Mouse (Mus musculus) central nervous system, embryonic 18 days (tissue): Measurements from ENCODE around the gene Mrpl45. TPM values are rescaled to one million over a fixed set of nuclear protein-coding genes. Genes with fewer than 3 reads are reported as not detected.

ENCODE experiments used
- polyA plus RNA-seq: library from polyadenylated mRNA; depleted of rRNA; stranded (reverse); fragments of >200 nt; gene quantifications from 2 replicates; pipeline ENCODE4 v1.2.3, GENCODE M21; 2012; rRNA removed

Gene Mrpl45
- polyA plus RNA-seq, result 26.2 and 26.3 TPM in 2 replicates

GRCm38 (mm10) chr11:97315504-97316503 is at the start of gene Mrpl45:
Mrpl45 (plus strand) TSS chr11:97315716.

DNA sequence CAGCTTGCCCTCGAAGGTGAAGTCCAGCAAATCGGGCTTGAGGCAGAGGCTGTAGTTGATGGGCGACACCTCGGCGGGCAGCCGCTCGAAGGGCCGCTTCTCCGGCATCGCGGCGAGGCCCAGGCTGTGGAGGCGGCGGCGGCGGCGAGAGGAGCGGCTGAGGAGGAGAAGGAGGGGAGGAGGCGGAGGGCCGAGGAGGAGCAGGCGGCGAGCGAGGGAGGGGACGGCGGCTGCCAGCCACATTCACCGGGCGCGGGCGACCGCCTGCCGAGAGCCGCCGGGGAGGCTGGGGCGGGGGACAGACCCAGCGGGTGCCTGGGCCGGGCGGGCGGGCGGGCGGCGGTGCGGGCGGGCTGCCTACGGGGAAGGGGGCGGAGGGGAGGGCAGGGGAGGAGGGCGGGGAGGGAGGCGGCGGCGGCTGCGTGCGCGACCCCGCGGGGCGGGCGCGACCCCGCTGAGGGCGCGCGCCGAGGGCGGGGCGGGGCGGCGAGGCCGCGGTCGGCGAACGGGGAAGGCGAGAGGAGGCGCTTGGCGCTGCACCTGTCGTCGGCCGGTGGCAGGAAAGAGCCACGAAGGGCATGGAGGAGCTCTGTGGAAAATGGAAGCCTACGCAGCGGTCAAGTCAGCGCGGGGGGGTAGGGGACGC is 35.2 kb upstream of the Mrpl45 start, which contains the start of gene Npepps:
TSS of gene Npepps (minus strand) at position 423 of the 646 bp plus-strand sequence.

DNA sequence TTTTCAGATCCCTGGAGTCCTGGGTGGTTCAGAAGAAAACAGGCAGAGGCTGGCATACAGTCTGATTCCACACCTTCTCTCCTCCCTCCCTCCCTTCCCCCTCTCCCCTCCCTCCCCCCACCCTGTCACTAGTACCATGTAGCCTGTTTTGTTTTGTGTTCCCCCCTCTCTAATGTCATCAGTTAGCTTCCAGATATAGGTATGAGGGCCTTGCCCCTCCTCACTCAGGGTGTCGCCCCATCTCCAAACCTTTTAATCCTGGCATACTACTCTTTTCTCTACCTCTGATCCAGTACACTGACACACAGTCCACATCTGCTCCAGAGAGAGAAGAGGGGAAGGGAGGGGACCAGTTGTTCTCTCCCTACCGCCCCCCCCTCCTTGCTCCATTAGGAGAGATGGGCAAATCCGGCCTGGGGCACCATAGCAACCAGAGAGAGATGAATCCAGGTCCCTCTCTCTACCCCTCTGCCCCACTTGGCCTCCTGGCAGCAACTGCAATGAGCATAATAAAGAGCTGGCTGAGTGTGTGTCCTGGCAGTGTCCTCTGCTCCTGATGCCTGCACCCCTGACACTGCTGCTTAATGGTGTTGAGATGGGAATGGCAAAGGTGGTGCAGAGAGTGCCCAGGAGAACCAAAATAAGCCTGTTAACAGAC is 36.6 kb downstream of the Mrpl45 start, which contains the start of gene Gpr179:
TSS of gene Gpr179 (minus strand) at position 51 of the 658 bp plus-strand sequence.

GRCm38 (mm10) chr11:97361948-97362648 is 46.6 kb downstream of the Mrpl45 start, which contains the start of gene Socs7:
Socs7 (plus strand) TSS chr11:97362551.

Other genes with a start within 250 kb of the Mrpl45 start
- gene Tbx21, start 200.4 kb upstream of the Mrpl45 start, polyA plus RNA-seq, result 0.55 and 0.73 TPM in 2 replicates
- 56.0 and 57.9 TPM in 2 replicates for gene Tbkbp1, start 164.2 kb upstream of the Mrpl45 start, polyA plus RNA-seq
- 92.2 and 97.5 TPM in 2 replicates for gene Kpnb1, start 127.8 kb upstream of the Mrpl45 start, polyA plus RNA-seq
- gene Npepps, start 35.1 kb upstream of the Mrpl45 start, polyA plus RNA-seq, result 110 and 113 TPM in 2 replicates
- gene Gpr179, start 36.4 kb downstream of the Mrpl45 start, polyA plus RNA-seq, result 0.25 and 0.34 TPM in 2 replicates
- gene Socs7, start 46.8 kb downstream of the Mrpl45 start, polyA plus RNA-seq, result 35.7 and 37.6 TPM in 2 replicates
- gene Arhgap23, start 99.8 kb downstream of the Mrpl45 start, polyA plus RNA-seq, result 34.2 and 39.5 TPM in 2 replicates
- gene 4933428G20Rik, start 184.6 kb downstream of the Mrpl45 start, polyA plus RNA-seq, result 0.08 and 0.09 TPM in 2 replicates